Mouse (Mus musculus): Measurements from ENCODE around the gene Acox3. TPM values are rescaled to one million over a fixed set of nuclear protein-coding genes. Genes with fewer than 3 reads are reported as not detected.
A peak's percentile ranks its signal among the peaks of the same experiment; 100 is the strongest.

Acox3 gene
- total RNA-seq, 2 experiments from 2014 or later: 25.7 to 30.2 TPM

DNA sequence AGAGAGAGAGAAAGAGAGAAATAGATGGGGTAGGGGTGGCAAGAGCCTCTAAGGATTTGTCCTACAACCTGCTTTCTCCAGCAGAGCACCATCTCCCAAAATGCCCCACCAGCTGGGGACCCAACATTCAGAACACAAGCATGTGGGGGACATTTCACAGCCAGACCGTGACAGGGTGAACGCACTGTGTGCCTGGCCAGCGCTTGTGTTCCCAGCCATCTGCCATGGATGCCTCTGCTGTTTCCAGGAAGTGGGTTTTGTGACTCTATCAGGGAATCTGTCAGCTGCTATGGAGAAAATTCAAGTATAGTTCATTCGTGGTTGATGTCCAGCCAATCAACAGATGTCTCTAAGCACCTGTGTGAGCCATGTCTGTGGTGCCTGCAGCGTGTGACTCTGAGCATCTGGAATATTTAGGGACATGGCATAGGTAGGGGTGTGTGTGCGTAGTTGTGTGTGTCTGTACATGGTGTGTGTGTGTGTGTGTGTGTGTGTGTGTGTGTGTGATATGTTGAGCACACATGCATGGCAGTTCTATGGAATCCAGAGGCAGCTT, 63.2 kb downstream of the Acox3 start:
- DNase-seq (ENCODE audit: low spot score in 2 of 2): peak; percentile 54 to 78

DNA sequence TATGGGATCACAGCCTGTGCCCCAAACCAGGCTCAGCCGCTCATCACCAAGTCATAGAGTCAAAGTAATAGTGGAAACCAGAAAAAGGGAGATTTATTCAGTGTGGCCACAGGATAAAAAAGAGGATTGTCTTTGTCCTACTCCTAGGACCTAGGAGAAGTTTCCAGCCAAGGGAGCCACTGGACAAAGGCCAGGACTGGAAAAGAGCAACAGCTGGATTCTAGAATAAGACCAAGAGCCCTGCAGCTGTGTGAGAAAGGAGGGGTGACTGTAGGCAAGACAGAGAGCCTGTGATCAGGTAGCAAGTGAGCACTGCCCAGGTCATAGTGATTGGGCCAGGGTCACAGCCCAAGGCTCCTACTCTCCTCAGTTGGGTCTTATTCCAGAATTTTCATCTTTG, 64.1 kb downstream of the Acox3 start:
- no peak for DNase-seq (ENCODE audit: low spot score in 2 of 2)

DNA sequence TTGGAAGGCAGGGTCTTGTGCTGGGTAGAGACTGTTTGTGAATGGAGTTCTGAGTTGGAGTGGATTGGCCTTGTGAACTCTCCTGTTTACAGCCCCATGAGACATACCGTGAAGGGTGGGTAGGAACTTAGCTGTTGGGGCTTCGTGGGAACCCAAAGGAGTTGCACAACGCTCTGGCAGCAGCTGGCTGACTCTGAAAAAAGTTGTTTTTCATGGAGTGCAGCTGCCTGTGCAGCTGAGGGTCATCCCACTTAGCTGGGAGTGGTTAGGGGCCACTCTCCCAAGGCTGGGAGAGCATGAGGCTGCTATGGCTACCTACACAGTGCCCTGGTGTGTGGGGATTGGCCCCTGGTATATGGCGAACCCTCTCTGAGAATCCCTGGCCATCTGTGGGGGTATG, 64.7 kb downstream of the Acox3 start:
- no peak for DNase-seq (ENCODE audit: low spot score in 2 of 2)

DNA sequence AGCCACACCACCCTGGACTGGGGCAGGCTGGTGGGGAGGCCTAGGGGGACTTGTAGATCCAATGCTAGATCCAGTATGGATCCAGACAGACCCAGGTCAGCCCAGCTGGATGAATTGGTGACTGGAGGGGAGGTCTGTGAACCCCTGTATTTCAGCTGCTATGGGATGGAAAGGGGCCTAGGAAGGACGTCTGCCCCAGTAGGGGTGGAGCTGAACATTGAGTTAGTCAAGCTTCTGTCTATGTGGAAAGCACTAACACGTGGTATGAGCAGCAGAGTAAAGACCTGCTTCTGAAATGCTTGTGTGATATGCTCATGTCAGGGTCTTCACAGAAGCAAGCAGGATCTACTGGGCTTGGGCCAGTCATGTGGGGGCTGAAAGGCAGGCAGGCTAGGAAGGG, 65.4 kb downstream of the Acox3 start:
- no peak for DNase-seq (ENCODE audit: low spot score in 2 of 2)

DNA sequence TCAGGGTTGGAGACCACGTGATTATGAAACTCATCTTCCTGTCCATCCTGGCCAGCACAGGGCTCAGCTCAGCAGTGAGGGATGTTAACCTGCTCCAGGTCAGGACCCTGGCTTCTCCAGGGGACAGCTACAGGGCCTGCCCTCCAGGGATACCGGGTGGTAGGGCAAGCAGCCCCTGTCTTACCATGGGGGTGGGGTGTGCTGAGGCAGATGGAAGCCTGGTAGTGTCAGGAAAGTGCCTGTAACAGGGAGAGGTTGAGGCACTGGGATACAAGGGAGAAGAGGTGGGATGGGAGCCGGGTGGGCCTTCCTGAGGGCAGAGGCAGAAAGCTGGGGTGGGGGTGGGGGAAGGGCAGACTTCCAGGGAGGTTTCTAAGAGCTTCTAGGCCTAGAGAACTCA, 69.5 kb downstream of the Acox3 start:
- no peak for DNase-seq (ENCODE audit: low spot score in 2 of 2)

DNA sequence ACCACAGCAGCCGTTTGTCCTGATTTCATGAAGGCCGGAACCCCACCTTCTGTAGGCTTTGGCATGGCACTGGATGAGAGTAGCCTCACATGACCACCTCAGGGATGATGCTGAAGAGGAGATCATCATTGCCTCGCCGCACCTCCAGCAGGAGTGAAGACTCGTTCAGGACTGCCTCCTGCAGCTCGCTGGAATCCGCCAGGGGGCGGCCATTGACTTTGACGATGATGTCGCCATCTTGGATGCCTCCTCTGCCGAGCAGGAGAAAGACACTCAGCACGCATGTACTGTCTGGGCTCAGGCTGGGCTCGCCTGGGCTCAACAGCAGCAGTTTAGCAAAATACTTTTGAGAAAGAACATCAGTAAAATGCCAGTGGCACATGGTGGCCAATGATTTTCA, 70.0 kb downstream of the Acox3 start:
- DNase-seq (ENCODE audit: low spot score in 2 of 2): no peak

DNA sequence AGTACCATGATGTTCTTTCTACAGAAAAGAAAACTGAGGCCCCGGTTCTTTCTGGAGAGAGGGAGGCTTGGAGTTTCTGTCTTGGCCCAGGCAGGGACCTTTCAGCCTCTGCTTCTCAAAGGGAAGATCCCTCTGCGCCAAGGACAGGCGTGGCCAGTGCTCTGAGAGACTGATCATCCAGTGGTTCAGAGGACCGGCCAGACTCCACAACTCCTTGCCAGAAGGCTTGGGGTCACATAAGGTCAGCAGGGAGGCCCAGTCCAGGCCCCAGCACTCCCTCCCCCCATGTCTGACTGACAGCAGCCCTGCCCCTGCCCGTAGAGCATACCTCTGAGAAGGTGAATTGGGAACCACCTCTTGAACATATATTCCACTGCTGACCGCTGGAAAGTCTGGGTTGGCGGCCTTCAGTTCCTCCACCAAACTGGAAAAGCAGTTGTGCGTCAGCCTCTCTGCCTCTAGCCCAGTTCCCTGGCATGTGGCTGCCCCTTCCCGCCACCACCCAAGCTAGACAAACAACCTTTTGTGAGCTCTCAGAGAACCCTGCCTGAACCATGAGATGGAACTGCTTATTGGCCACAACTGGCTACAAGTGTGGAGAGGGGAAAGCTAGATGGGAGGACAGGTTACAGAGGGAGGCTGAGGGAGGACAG, 71.0 kb downstream of the Acox3 start:
- no peak for DNase-seq (ENCODE audit: low spot score in 2 of 2)

DNA sequence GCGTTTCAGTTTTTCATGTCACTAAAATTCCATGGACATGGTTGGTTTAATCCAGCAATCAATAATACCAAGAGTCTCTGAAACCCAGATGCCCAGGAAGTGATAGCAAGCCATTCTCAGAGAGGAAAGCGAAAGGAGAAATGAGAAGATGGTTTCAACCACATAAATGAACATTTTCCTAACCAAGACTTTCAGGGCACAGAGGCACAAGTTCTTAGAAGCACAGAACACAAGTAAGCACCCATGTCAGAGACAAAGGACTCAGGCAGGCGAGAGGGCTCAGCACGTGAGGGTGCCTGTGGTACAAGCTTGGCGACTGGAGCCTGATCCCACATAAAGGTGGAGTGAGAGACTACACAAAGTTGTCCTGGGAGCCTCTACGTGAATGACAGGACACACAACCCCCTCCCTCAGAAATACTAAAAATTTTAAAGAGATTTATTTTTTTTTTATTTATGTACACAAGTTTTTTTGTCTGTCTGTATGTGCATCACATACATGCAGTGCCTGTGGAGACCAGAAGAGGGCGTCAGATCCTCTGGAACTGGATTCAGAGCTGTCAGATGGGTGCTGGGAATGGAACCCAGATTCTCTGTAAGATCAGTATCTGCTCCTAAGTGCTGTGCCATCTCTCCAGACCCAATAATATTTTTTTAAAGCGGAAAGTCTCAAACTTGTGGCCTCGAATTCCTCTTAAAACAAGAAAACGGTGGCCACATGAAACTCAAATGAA, 73.1 kb downstream of the Acox3 start:
- DNase-seq (ENCODE audit: low spot score in 2 of 2): no peak

DNA sequence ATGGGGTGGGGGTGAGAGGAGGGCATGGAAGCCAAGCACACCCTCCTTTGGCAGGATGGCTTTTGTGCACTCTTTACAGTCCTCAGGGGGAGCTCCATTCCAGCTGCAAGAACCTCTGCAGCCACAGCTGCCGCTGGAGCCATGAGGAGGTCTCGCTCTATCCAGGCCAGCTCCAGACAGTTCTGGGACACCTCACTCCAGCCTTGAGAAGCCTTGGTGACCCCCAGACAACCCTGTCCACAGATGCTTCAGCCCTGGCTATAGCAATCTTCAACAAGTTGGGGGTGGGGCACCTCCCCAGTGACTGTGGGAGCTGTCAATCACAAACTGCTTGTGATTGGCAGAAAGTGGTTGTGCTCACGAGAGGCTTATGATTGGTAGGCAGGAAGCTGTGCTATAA, 76.7 kb downstream of the Acox3 start:
- no peak for DNase-seq (ENCODE audit: low spot score in 2 of 2)

DNA sequence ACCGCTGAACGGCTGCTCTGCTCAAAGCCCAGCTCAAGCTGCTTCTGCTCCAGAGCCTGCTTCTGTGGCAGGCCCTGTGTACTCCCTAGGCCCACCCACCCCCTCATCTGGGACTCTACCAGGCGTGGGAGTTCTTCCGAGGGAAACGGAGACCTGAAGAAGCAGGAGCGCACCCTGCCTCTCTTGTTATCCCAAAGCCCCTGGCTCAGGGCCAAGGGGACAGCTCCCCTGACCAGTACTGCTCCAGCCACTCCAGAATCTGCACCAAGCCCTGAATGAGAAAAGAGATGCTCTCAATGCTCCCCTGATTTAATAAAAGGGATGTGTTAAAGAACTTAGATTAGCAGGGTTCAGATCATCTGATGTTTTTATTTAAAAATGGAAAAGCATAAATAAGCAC, 78.4 kb downstream of the Acox3 start:
- DNase-seq (ENCODE audit: low spot score in 2 of 2): no peak

DNA sequence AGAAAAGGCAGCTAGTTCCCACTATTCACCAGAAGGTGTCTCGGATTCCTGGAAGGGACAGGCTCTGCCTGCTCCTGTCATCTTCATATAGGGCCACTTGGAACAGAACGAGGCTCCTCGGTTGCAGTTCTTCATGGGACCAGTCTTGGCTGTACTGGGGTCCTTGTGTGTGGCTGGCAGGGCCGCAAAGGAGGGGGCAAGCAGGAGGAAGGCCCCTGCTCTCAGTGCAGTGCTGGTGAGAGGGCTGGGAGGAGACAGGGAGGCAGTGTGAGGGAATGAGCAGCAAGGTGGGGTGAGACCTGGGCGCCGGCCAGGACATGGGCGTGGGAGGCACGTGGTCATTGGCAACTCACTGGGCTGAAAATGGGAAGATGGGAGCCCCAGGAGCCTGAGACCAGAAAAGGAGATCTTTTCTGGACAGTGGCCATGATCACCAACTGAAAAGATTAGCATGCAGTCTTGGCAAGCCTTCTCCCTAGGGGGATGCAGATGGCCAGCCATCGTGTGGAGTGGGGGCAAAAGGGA, 79.2 kb downstream of the Acox3 start:
- no peak for DNase-seq (ENCODE audit: low spot score in 2 of 2)

Other genes starting within 250 kb of the Acox3 start
- not detected for gene Hmx1, start 193.9 kb upstream of the Acox3 start, total RNA-seq (2021)
- gene Cpz, start 57.3 kb upstream of the Acox3 start, total RNA-seq (2021): 1 to 10 TPM in 1 of 2 experiments, under 1 TPM in 1; 0.43 to 1.3 TPM
- 1 to 10 TPM; 7.8 to 8.9 TPM for gene Trmt44, start 8.0 kb upstream of the Acox3 start, total RNA-seq (2021)
- 10 to 100 TPM; 11.5 to 12.5 TPM for gene Htra3, start 96.7 kb downstream of the Acox3 start, total RNA-seq (2021)
- 1 to 10 TPM; 3.8 to 4.1 TPM for gene Sh3tc1, start 156.9 kb downstream of the Acox3 start, total RNA-seq (2021)
- 100 to 1,000 TPM in 1 of 2 experiments, 10 to 100 TPM in 1; 94.4 to 101 TPM for gene Ablim2, start 174.8 kb downstream of the Acox3 start, total RNA-seq (2021)

Measured in layer of hippocampus, postnatal 14 days (tissue).